Mouse (Mus musculus) E14TG2a.4 (cell line): ENCODE measurements around the gene Zfand3.

ENCODE experiments used
- CTCF ChIP-seq: conservative IDR thresholded peaks from 2 replicates; pipeline ENCODE4 v1.5.1; 2014; ENCODE audit warnings: low read length
- POU5F1 ChIP-seq: IDR thresholded peaks from 2 replicates; pipeline ENCODE4 v1.6.1; 2014; ENCODE audit warnings: low read length, borderline replicate concordance

DNA sequence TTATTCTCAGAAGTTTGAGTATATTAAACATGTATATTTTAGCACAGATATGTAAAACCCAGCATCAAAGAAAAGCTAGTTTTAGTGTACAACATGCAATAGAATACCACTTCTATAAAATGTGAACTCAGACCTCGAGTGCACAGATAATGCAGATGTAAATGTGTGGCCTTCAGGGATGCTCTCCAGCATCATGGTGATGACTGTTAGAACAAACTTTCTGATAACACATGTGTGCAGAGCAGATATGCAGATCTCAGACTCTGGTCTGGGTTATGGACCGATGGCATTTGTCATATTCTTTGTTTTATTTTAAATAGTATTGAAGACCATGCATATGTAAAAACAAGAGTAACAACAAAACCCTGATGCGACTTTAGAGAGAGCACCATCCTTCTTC, 117.7 kb downstream of the Zfand3 start:
- no peak for TF ChIP-seq CTCF
- no peak for TF ChIP-seq POU5F1
